Mouse (Mus musculus) neural tube, postnatal 0 days (tissue): Measurements from ENCODE around the gene Nfya. TPM values are rescaled to one million over a fixed set of nuclear protein-coding genes. Genes with fewer than 3 reads are reported as not detected.

ENCODE experiments used
- polyA plus RNA-seq: library from polyadenylated mRNA; unstranded; fragments of >200 nt; fragmentation: Nextera tagmentation; extraction: Ambion mirVana; gene quantifications from 2 replicates; pipeline ENCODE4 v1.2.1, GENCODE M21; 2015

Nfya gene
- 4.5 and 4.6 TPM in 2 replicates for polyA plus RNA-seq

DNA sequence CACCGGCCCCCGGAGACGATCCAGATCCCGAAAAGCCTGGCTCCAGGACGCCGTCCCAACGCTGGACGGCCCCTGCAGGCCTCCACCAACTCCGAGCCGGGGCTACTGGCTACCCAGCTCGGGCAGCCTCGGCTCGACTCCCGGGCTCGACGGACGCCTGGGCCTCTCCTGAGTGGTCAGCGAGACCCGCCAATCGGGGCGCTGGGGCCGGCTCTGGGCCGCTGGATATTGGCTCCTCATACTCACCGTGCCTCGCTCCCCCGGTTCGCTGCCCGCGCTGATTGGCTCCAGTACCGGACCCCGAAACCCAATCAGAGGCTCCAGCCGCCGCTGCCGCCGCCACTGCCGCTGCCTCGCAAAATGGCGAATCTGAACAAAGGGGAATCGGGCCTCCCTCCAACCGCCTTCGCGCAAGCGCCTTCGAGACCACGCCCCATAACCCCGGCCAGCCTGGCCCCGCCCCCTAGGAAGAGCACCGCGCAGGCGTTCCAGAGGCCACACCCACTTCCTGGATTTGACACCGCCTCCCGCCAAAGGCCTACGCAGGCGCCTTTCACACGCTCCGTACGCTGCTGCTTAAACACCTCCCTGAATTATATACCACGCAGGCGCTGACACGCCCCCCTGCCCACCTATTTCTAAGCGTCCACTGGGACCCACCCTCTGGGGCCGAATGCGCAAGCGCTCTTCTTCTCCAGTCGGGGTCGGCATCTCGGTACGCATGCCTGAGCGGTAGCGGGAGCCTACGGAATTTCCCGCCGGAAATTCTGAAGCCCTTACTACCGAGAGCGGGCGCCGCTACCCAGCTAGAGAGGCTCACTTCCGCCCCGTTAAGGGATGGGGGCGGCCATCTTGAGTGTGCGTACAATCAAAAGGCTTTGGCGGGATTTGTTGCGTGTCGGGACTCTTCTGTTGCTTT lies at the start of gene Nfya, which contains the start of gene Oard1:
Gene Nfya (minus strand): TSS at position 527 of the 919 bp plus-strand sequence.
Gene Oard1 (plus strand): TSS at position 635 of the 919 bp plus-strand sequence.

GRCm38 (mm10) chr17:48454688-48455087 lies 45.0 kb upstream of the Nfya start, which contains the start of gene Unc5cl:
TSS of gene Unc5cl (plus strand) at chr17:48454901.

GRCm38 (mm10) chr17:48451353-48451675 lies 41.6 kb upstream of the Nfya start, which contains the start of gene Tspo2:
TSS of gene Tspo2 (minus strand) at chr17:48451522.

GRCm38 (mm10) chr17:48432158-48432980 lies 22.7 kb upstream of the Nfya start, which contains the start of gene Apobec2:
TSS of gene Apobec2 (minus strand) at chr17:48432930.

GRCm38 (mm10) chr17:48359616-48360015 lies 50.1 kb downstream of the Nfya start, which contains the start of gene Treml1:
TSS of gene Treml1 (plus strand) at chr17:48359916.

DNA sequence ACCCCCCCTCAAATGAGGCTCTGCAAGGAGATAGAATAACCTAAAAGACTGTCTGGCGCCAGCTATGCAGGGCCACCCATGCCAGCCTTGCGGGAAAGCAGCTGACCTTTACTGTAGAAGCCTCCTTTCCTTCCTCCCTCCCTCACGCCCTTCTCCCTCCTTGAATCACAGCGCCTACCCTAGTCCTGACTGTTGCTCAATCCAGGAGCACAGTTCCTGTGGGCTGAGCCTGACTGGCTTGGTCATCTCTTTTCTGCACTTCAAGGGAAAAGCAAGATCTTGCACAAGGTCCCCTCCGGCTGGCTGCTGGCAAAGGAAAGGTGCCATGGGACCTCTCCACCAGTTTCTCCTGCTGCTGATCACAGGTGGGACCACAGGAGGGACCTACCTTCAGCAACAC lies 63.5 kb downstream of the Nfya start, which contains the start of gene Trem2:
Gene Trem2 (plus strand): TSS at position 171 of the 400 bp plus-strand sequence.

Other genes with a start within 250 kb of the Nfya start
- gene A530064D06Rik, start 242.6 kb downstream of the Nfya start, polyA plus RNA-seq = 0.10 TPM in 1 of 2 replicates, not detected in the other
- gene Trem1, start 177.1 kb downstream of the Nfya start, polyA plus RNA-seq = not detected in 2 replicates
- gene Trem3, start 162.1 kb downstream of the Nfya start, polyA plus RNA-seq = not detected in 2 replicates
- gene Treml4, start 145.6 kb downstream of the Nfya start, polyA plus RNA-seq = 0.36 TPM in 1 of 2 replicates, not detected in the other
- 0.06 and 0.22 TPM in 2 replicates for gene Treml2, start 110.4 kb downstream of the Nfya start, polyA plus RNA-seq
- 0.10 TPM in 1 of 2 replicates, not detected in the other for gene B430306N03Rik, start 93.8 kb downstream of the Nfya start, polyA plus RNA-seq
- 12.7 and 13.0 TPM in 2 replicates for gene Trem2, start 63.5 kb downstream of the Nfya start, polyA plus RNA-seq
- gene Treml1, start 50.0 kb downstream of the Nfya start, polyA plus RNA-seq = not detected in 2 replicates
- 29.9 and 31.3 TPM in 2 replicates for gene Oard1, start 108 bp upstream of the Nfya start, polyA plus RNA-seq
- 0.42 and 0.84 TPM in 2 replicates for gene Apobec2, start 23.0 kb upstream of the Nfya start, polyA plus RNA-seq
- 0.22 TPM in 1 of 2 replicates, not detected in the other for gene Tspo2, start 41.6 kb upstream of the Nfya start, polyA plus RNA-seq
- gene Unc5cl, start 45.0 kb upstream of the Nfya start, polyA plus RNA-seq = 0.27 and 0.41 TPM in 2 replicates